Mouse (Mus musculus) E14TG2a.4 (cell line): ENCODE measurements at regions not wholly inside any gene's neighbourhood (a gene's known extent, or its start where the extent isn't known, plus 50 kb on each side); places are given as distances from the start of the nearest gene placed in this dataset.

Experiments used
- H3K27me3 ChIP-seq: 2 replicates; pipeline ENCODE4 v1.6.1; 2014; ENCODE audit warnings: low read length, control low read depth; ENCODE audit not compliant: insufficient read depth
- H3K36me3 ChIP-seq: 2 replicates; pipeline ENCODE4 v1.6.1; 2014; ENCODE audit warnings: low read length, control low read depth; ENCODE audit not compliant: insufficient read depth
- H3K4me1 ChIP-seq: replicated peaks from 2 replicates; pipeline ENCODE4 v1.6.1; 2014; ENCODE audit warnings: low read depth, low read length, control low read depth
- H3K4me3 ChIP-seq: replicated peaks from 2 replicates; pipeline ENCODE4 v1.5.1; 2014; ENCODE audit warnings: mild to moderate bottlenecking, low read length
- H3K9me3 ChIP-seq: 2 replicates; pipeline ENCODE4 v1.6.1; 2014; ENCODE audit warnings: low read length, control low read depth
- CTCF ChIP-seq: conservative IDR thresholded peaks from 2 replicates; pipeline ENCODE4 v1.5.1; 2014; ENCODE audit warnings: low read length
- NANOG ChIP-seq: IDR thresholded peaks from 2 replicates; pipeline ENCODE4 v1.6.1; 2014; ENCODE audit warnings: borderline replicate concordance, low read length, mixed read lengths
- POU5F1 ChIP-seq: IDR thresholded peaks from 2 replicates; pipeline ENCODE4 v1.6.1; 2014; ENCODE audit warnings: low read length, borderline replicate concordance

- H3K9me3 ChIP-seq: no peaks in the 10 kb centered on the region
- no peak overlapping the region for H3K4me3 ChIP-seq
- H3K36me3 ChIP-seq: no peaks in the 10 kb centered on the region
- TF ChIP-seq NANOG: no peak
- no peak for TF ChIP-seq CTCF
- no peak for TF ChIP-seq POU5F1
- no peaks in the 10 kb centered on the region for H3K4me1 ChIP-seq
- no peaks in the 10 kb centered on the region for H3K27me3 ChIP-seq
These were observed 846.6 kb downstream of the Adgrl2 start for GRCm38 (mm10) chr3:148143776-148144175.

- TF ChIP-seq CTCF: no peak
- TF ChIP-seq POU5F1: no peak
- no peak for TF ChIP-seq NANOG
- H3K9me3 ChIP-seq: no peaks in the 10 kb centered on the region
- no peaks in the 10 kb centered on the region for H3K4me1 ChIP-seq
- no peak overlapping the region for H3K4me3 ChIP-seq
- no peaks in the 10 kb centered on the region for H3K36me3 ChIP-seq
- no peaks in the 10 kb centered on the region for H3K27me3 ChIP-seq
These were observed 853.5 kb downstream of the Adgrl2 start for GRCm38 (mm10) chr3:148136791-148137251.

GRCm38 (mm10) chr3:148134646-148135045 is 855.7 kb downstream of the Adgrl2 start:
- no peak overlapping the region for H3K4me3 ChIP-seq
- TF ChIP-seq POU5F1 (no peak), NANOG (no peak), CTCF (no peak)
- no peaks in the 10 kb centered on the region for H3K4me1 ChIP-seq
- H3K36me3 ChIP-seq: no peaks in the 10 kb centered on the region
- H3K9me3 ChIP-seq: no peaks in the 10 kb centered on the region
- no peaks in the 10 kb centered on the region for H3K27me3 ChIP-seq

GRCm38 (mm10) chr3:148115576-148115975 is 874.8 kb downstream of the Adgrl2 start:
- TF ChIP-seq CTCF: no peak
- no peak for TF ChIP-seq POU5F1
- TF ChIP-seq NANOG: no peak
- Histone ChIP-seq H3K4me1 (no peaks in the 10 kb centered on the region), H3K9me3 (peaks cover 57% of the 10 kb centered on the region), H3K27me3 (no peaks in the 10 kb centered on the region), H3K36me3 (no peaks in the 10 kb centered on the region), H3K4me3 (no peak overlapping the region)

- no peaks in the 10 kb centered on the region for H3K4me1 ChIP-seq
- TF ChIP-seq CTCF: no peak
- no peak for TF ChIP-seq NANOG
- TF ChIP-seq POU5F1: no peak
These were observed 878.2 kb downstream of the Adgrl2 start for GRCm38 (mm10) chr3:148112204-148112603.

GRCm38 (mm10) chr3:148107031-148107430 is 883.3 kb downstream of the Adgrl2 start:
- Histone ChIP-seq H3K27me3 (no peaks in the 10 kb centered on the region), H3K4me1 (no peaks in the 10 kb centered on the region), H3K4me3 (no peak overlapping the region), H3K9me3 (peaks cover 7% of the 10 kb centered on the region), H3K36me3 (no peaks in the 10 kb centered on the region)
- TF ChIP-seq CTCF (no peak), POU5F1 (no peak), NANOG (no peak)

More at GRCm38 (mm10) chr3:148112204-148112603, 878.2 kb downstream of the Adgrl2 start:
- no peak overlapping the region for H3K4me3 ChIP-seq
- H3K27me3 ChIP-seq: no peaks in the 10 kb centered on the region
- peaks cover 25% of the 10 kb centered on the region for H3K9me3 ChIP-seq
- H3K36me3 ChIP-seq: no peaks in the 10 kb centered on the region

GRCm38 (mm10) chr3:148093930-148094329 is 896.4 kb downstream of the Adgrl2 start:
- TF ChIP-seq CTCF (no peak), POU5F1 (no peak), NANOG (no peak)

GRCm38 (mm10) chr3:148075841-148076240 is 914.5 kb downstream of the Adgrl2 start:
- no peaks in the 10 kb centered on the region for H3K27me3 ChIP-seq
- no peak overlapping the region for H3K4me3 ChIP-seq
- no peaks in the 10 kb centered on the region for H3K36me3 ChIP-seq
- TF ChIP-seq CTCF: no peak
- no peak for TF ChIP-seq NANOG
- TF ChIP-seq POU5F1: no peak
- H3K4me1 ChIP-seq: no peaks in the 10 kb centered on the region
- H3K9me3 ChIP-seq: no peaks in the 10 kb centered on the region

More at GRCm38 (mm10) chr3:148093930-148094329, 896.4 kb downstream of the Adgrl2 start:
- Histone ChIP-seq H3K27me3 (no peaks in the 10 kb centered on the region), H3K9me3 (no peaks in the 10 kb centered on the region), H3K4me3 (no peak overlapping the region), H3K4me1 (no peaks in the 10 kb centered on the region), H3K36me3 (no peaks in the 10 kb centered on the region)

- Histone ChIP-seq H3K9me3 (no peaks in the 10 kb centered on the region), H3K4me1 (no peaks in the 10 kb centered on the region), H3K36me3 (no peaks in the 10 kb centered on the region), H3K4me3 (no peak overlapping the region), H3K27me3 (no peaks in the 10 kb centered on the region)
- TF ChIP-seq NANOG: no peak
These were observed 923.7 kb downstream of the Adgrl2 start for GRCm38 (mm10) chr3:148066701-148067100.

GRCm38 (mm10) chr3:148056074-148056473 is 934.3 kb downstream of the Adgrl2 start:
- no peaks in the 10 kb centered on the region for H3K27me3 ChIP-seq
- TF ChIP-seq POU5F1: no peak
- TF ChIP-seq CTCF: no peak
- TF ChIP-seq NANOG: no peak

More at GRCm38 (mm10) chr3:148056074-148056473, 934.3 kb downstream of the Adgrl2 start:
- H3K9me3 ChIP-seq: no peaks in the 10 kb centered on the region
- no peaks in the 10 kb centered on the region for H3K4me1 ChIP-seq
- H3K36me3 ChIP-seq: no peaks in the 10 kb centered on the region
- H3K4me3 ChIP-seq: no peak overlapping the region
